Mouse (Mus musculus) neural tube, embryonic 12.5 days (tissue): ENCODE results near the gene E2f2. TPM values are rescaled to one million over a fixed set of nuclear protein-coding genes. Genes with fewer than 3 reads are reported as not detected.

Experiments used
- ATAC-seq: fragments of 200-750 bp; cut with Nextera tagmentation; 2 replicates; pipeline ENCODE4 v1.8.0; 2017; ENCODE audit warnings: low read depth, mild to moderate bottlenecking, moderate TSS enrichment, moderate library complexity; ENCODE audit not compliant: low FRiP score
- H3K27ac ChIP-seq: fragments of 300-500 bp; sonication (generic); 2 replicates; pipeline ENCODE4 v1.5.1; 2016
- H3K27me3 ChIP-seq: fragments of 300-500 bp; sonication (generic); replicated peaks from 2 replicates; pipeline ENCODE4 v1.6.1; 2016; ENCODE audit warnings: mild to moderate bottlenecking
- H3K36me3 ChIP-seq: fragments of 300-500 bp; sonication (generic); 2 replicates; pipeline ENCODE4 v1.6.1; 2016; ENCODE audit warnings: mild to moderate bottlenecking
- H3K4me1 ChIP-seq: fragments of 300-500 bp; sonication (generic); 2 replicates; pipeline ENCODE4 v1.6.1; 2016
- H3K4me2 ChIP-seq: fragments of 300-500 bp; sonication (generic); replicated peaks from 2 replicates; pipeline ENCODE4 v1.6.1; 2016; ENCODE audit warnings: mild to moderate bottlenecking
- H3K4me3 ChIP-seq: fragments of 300-500 bp; sonication (generic); 2 replicates; pipeline ENCODE4 v1.5.1; 2016
- H3K9ac ChIP-seq: fragments of 300-500 bp; sonication (generic); 2 replicates; pipeline ENCODE4 v1.6.1; 2016; ENCODE audit warnings: mild to moderate bottlenecking
- H3K9me3 ChIP-seq: fragments of 300-500 bp; sonication (generic); 2 replicates; pipeline ENCODE4 v1.6.1; 2016; ENCODE audit warnings: mild to moderate bottlenecking
- WGBS: fragments of 180-500 bp; shearing (Covaris S2); methylation state at CpG from one replicate; pipeline ENCODE4 v1.1.7; 2016; 5-methylcytosine and 5-hydroxymethylcytosine counted together
- polyA plus RNA-seq: library from polyadenylated mRNA; unstranded; fragments of >200 nt; fragmentation: Nextera tagmentation; extraction: Ambion mirVana; gene quantifications from 2 replicates; pipeline ENCODE4 v1.2.1, GENCODE M21; 2016

Gene E2f2
- polyA plus RNA-seq, 1 experiment from 2014 or later = 10.4 TPM

DNA sequence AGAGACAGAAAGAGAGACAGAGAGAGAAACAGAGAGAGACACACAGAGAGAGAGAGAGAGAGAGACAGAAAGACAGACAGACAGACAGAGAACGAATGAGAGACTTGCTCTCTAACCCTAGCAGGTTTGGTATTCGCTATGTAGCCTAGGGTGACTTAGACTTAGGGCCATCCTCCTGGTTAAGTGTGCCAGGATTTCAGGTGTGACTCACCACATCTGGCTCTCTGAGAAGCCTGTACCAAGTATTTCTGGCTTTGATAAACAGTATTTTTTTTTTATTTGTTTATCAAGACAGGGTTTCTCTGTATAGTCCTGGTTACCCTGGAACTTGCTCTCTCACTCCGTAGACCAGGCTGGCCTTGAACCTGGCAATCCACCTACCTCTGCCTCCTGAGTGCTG, 4.5 kb upstream of the E2f2 start:
- Histone ChIP-seq H3K9me3 (no peaks in the 10 kb centered on the region), H3K9ac (no peak overlapping the region), H3K36me3 (no peaks in the 10 kb centered on the region), H3K4me3 (no peak overlapping the region), H3K4me1 (peaks cover 2% of the 10 kb centered on the region), H3K4me2 (no peak overlapping the region), H3K27me3 (no peaks in the 10 kb centered on the region), H3K27ac (no peak overlapping the region)
- 84% methylated on average over 3 of the region's 3 CpGs for WGBS
- ATAC-seq = no peak

DNA sequence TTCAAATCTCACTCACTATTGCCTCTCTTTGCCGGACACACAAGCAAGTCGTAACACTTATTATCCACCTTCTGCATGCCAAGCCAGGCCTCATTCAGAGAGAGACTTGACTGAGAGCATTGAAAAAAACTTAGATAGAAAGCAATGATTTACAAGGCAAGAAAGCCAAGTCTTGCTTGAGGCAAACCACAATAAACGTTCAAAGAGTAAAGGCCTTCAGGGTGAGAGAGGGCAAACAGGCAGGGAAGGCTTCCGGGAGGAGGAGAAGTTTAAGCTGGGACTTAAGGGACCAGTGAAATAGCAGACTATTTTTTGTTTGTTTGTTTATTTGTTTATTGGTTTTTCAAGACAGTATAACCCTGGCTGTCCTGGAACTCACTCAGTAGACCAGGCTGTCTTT, 1.8 kb upstream of the E2f2 start:
- no peaks in the 10 kb centered on the region for H3K36me3 ChIP-seq
- WGBS = 70% methylated on average over 4 of the region's 4 CpGs

DNA sequence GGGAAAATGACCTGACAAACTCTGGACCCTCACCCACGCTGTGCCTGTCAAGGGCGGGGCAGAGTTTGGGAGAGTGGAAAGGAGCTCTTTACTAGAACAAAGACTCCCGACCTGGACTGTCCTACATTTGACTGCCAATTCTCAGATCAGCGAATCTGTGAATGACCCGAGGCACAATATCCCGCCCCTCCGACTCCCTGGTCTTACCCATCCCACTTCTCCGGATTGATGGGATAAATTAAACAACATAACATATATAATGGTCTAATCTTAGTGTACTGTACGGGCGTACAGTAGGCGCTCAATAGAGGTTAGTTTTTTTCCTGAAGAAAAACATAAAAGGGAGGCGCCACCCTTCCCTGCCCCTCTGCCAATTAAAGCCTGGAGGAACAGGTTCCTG, 739 bp upstream of the E2f2 start:
- Histone ChIP-seq H3K9me3 (no peaks in the 10 kb centered on the region), H3K27ac (no peak overlapping the region), H3K36me3 (no peaks in the 10 kb centered on the region), H3K4me3 (peak overlapping the region; percentile 44), H3K27me3 (no peaks in the 10 kb centered on the region; the same call in 1 of the 2 replicates), H3K9ac (peak overlapping the region; percentile 61; the same call in 1 of the 2 replicates), H3K4me1 (peaks cover 35% of the 10 kb centered on the region), H3K4me2 (peak overlapping the region; percentile 100)
- no peak for ATAC-seq
- 13% methylated on average over 12 of the region's 12 CpGs for WGBS

More for the DNA sequence above, 1.8 kb upstream of the E2f2 start:
- no peak overlapping the region for H3K27ac ChIP-seq
- ATAC-seq = no peak
- no peak overlapping the region for H3K4me3 ChIP-seq
- no peaks in the 10 kb centered on the region; the same call in 1 of the 2 replicates for H3K27me3 ChIP-seq
- no peak overlapping the region for H3K4me2 ChIP-seq
- H3K4me1 ChIP-seq = peaks cover 27% of the 10 kb centered on the region
- no peaks in the 10 kb centered on the region for H3K9me3 ChIP-seq
- H3K9ac ChIP-seq = no peak overlapping the region

- Histone ChIP-seq H3K27ac (no peak overlapping the region), H3K4me1 (peaks cover 47% of the 10 kb centered on the region)
- peak; percentile 34; the same call in 1 of the 2 replicates for ATAC-seq
Measured at GRCm38 (mm10) chr4:136172542-136173209, 482 bp downstream of the E2f2 start.

GRCm38 (mm10) chr4:136173210-136173715, 1.1 kb downstream of the E2f2 start:
- Histone ChIP-seq H3K9ac (peak overlapping the region; percentile 78), H3K9me3 (no peaks in the 10 kb centered on the region), H3K4me2 (peak overlapping the region; percentile 100), H3K4me1 (peaks cover 53% of the 10 kb centered on the region), H3K27me3 (no peaks in the 10 kb centered on the region; the same call in 1 of the 2 replicates), H3K4me3 (peak overlapping the region; percentile 62), H3K36me3 (no peaks in the 10 kb centered on the region), H3K27ac (no peak overlapping the region)
- 2% methylated on average over 14 of the region's 14 CpGs for WGBS
- ATAC-seq = 0 out of 2 replicates have a peak, but pooled peaks have one; percentile 3

More at GRCm38 (mm10) chr4:136172542-136173209, 482 bp downstream of the E2f2 start:
- peak overlapping the region; percentile 62 for H3K4me3 ChIP-seq
- H3K27me3 ChIP-seq = no peaks in the 10 kb centered on the region; the same call in 1 of the 2 replicates
- H3K4me2 ChIP-seq = peak overlapping the region; percentile 100
- no peaks in the 10 kb centered on the region for H3K36me3 ChIP-seq
- peak overlapping the region; percentile 78 for H3K9ac ChIP-seq
- no peaks in the 10 kb centered on the region for H3K9me3 ChIP-seq
- WGBS = under 1% methylated on average over 67 of the region's 67 CpGs

- Histone ChIP-seq H3K4me3 (no peak overlapping the region), H3K36me3 (no peaks in the 10 kb centered on the region), H3K4me1 (peaks cover 53% of the 10 kb centered on the region), H3K9me3 (no peaks in the 10 kb centered on the region), H3K9ac (no peak overlapping the region), H3K4me2 (peak overlapping the region; percentile 100), H3K27ac (no peak overlapping the region), H3K27me3 (no peaks in the 10 kb centered on the region; the same call in 1 of the 2 replicates)
- no peak for ATAC-seq
- 63% methylated on average over 13 of the region's 13 CpGs for WGBS
Measured at GRCm38 (mm10) chr4:136174216-136175193, 2.3 kb downstream of the E2f2 start.

- WGBS = 79% methylated on average over 10 of the region's 10 CpGs
- Histone ChIP-seq H3K36me3 (no peaks in the 10 kb centered on the region), H3K9ac (peak overlapping the region; percentile 40; the same call in 1 of the 2 replicates), H3K27me3 (no peaks in the 10 kb centered on the region; the same call in 1 of the 2 replicates), H3K9me3 (no peaks in the 10 kb centered on the region), H3K4me3 (no peak overlapping the region), H3K4me2 (peak overlapping the region; percentile 15), H3K4me1 (peaks cover 68% of the 10 kb centered on the region), H3K27ac (no peak overlapping the region)
- no peak for ATAC-seq
Measured at GRCm38 (mm10) chr4:136176022-136176552, 3.9 kb downstream of the E2f2 start.

GRCm38 (mm10) chr4:136177244-136177611, 5.0 kb downstream of the E2f2 start:
- H3K27ac ChIP-seq = 0 out of 2 replicates have a peak overlapping the region, but pooled peaks have one; percentile 8
- H3K27me3 ChIP-seq = no peaks in the 10 kb centered on the region; the same call in 1 of the 2 replicates
- no peak overlapping the region for H3K4me3 ChIP-seq
- H3K9ac ChIP-seq = no peak overlapping the region
- 49% methylated on average over 8 of the region's 8 CpGs for WGBS
- ATAC-seq = no peak
- no peaks in the 10 kb centered on the region for H3K9me3 ChIP-seq
- H3K36me3 ChIP-seq = no peaks in the 10 kb centered on the region
- H3K4me2 ChIP-seq = peak overlapping the region; percentile 15; the same call in 1 of the 2 replicates
- peaks cover 68% of the 10 kb centered on the region for H3K4me1 ChIP-seq

DNA sequence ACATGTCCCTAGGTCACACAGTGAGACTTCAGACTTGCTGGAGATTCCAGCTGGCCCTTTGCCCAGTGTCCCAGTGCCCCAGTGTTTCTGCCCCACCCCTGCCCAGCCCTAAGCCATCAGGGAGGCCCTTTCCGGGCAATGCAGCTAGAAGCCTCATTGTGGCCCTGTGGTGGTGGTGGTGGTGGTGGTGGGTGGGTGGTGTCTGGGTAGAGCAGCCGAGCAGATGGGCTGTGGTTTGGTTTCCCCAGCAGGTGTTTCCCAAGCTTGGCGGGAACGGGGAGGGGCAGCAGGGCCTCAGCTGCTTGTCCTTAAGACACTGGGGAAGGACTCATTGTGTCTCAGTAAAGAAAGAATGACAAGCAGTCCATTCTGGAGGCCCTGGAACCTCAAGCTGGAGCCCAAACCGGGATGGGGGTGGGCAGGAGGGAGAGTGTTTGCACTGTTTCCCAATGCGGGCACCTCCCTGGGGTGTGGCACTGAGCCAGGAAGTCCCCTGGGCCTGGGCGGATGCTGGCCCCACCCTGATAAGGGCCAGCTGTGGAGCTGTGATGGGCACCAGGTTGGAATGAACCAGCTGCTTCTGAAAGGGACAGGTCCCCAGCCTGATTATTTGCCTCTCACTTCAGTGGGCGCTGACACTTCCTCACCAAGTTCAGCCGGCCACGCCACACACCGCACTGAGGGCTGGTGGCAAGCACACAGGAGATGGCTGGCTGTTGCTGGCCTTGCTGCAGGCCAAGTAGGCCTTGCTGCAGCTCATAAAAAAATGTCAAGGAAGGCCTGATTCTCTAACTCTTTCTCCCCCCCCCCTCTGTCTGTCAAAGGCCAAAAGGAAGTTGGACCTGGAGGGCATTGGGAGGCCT, 5.6 kb downstream of the E2f2 start:
- ATAC-seq = no peak
- H3K4me3 ChIP-seq = no peak overlapping the region

DNA sequence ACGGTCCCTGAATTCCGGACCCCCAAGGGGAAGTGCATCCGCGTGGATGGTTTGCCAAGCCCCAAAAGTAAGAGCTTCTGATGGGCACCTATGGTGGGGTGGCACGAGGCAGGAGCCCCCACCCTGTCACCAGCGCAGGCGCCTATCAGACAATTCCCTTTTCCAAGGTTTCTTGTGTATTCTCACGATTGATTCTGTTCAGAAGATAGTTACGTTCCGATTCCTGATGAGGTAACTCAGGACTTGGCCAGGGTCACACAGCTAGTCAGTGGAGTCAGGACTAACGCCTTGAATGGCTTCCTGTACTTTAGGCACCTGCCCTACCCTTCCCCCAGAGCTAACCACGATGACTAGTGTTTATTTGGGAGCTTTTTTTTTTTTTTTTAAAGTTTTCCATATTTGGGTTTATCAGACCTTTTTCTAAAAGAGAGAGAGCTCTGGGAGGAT, 6.3 kb downstream of the E2f2 start:
- H3K27ac ChIP-seq = no peak overlapping the region
- 87% methylated on average over 12 of the region's 12 CpGs for WGBS
- H3K4me1 ChIP-seq = peaks cover 57% of the 10 kb centered on the region
- no peak for ATAC-seq
- no peak overlapping the region for H3K4me3 ChIP-seq
- H3K36me3 ChIP-seq = no peaks in the 10 kb centered on the region
- no peak overlapping the region for H3K4me2 ChIP-seq
- H3K9me3 ChIP-seq = no peaks in the 10 kb centered on the region
- H3K27me3 ChIP-seq = no peaks in the 10 kb centered on the region; the same call in 1 of the 2 replicates
- no peak overlapping the region for H3K9ac ChIP-seq

More for the DNA sequence above, 5.6 kb downstream of the E2f2 start:
- Histone ChIP-seq H3K9me3 (no peaks in the 10 kb centered on the region), H3K27me3 (no peaks in the 10 kb centered on the region; the same call in 1 of the 2 replicates), H3K4me2 (peak overlapping the region; percentile 15; the same call in 1 of the 2 replicates), H3K27ac (0 out of 2 replicates have a peak overlapping the region, but pooled peaks have one; percentile 8), H3K36me3 (no peaks in the 10 kb centered on the region), H3K9ac (no peak overlapping the region), H3K4me1 (peaks cover 64% of the 10 kb centered on the region)
- WGBS = 51% methylated on average over 11 of the region's 11 CpGs

GRCm38 (mm10) chr4:136179456-136179855, 7.3 kb downstream of the E2f2 start:
- Histone ChIP-seq H3K27me3 (no peaks in the 10 kb centered on the region; the same call in 1 of the 2 replicates), H3K9ac (no peak overlapping the region), H3K4me3 (no peak overlapping the region), H3K4me2 (peak overlapping the region; percentile 62), H3K9me3 (no peaks in the 10 kb centered on the region), H3K4me1 (peaks cover 49% of the 10 kb centered on the region), H3K27ac (no peak overlapping the region), H3K36me3 (no peaks in the 10 kb centered on the region)
- 89% methylated on average over 7 of the region's 7 CpGs for WGBS
- no peak for ATAC-seq
